Mouse (Mus musculus) forebrain, embryonic 14.5 days (tissue): ENCODE measurements around the gene Clca4a. TPM values are rescaled to one million over a fixed set of nuclear protein-coding genes. Genes with fewer than 3 reads are reported as not detected.
"Not testable (repeated sequence)": the region's sequence is repeated elsewhere in the genome, so short reads cannot be mapped to it uniquely, and the experiment has no call there.

Source experiments
- ATAC-seq: fragments of 200-750 bp; cut with Nextera tagmentation; 2 replicates; pipeline ENCODE4 v1.8.0; 2017; ENCODE audit warnings: mild to moderate bottlenecking, moderate library complexity
- DNase-seq: peaks from one replicate; pipeline ENCODE4 v3.0.0-alpha.2; 2015; ENCODE audit warnings: low spot score
- H3K27ac ChIP-seq: fragments of 300-500 bp; sonication (generic); 2 replicates; pipeline ENCODE4 v1.5.1; 2014; ENCODE audit warnings: low read depth, mild to moderate bottlenecking, control low read depth, low read length, moderate library complexity
- H3K27me3 ChIP-seq: fragments of 300-500 bp; sonication (generic); replicated peaks from 2 replicates; pipeline ENCODE4 v1.6.1; 2014; ENCODE audit warnings: low read length, control low read depth, mixed read lengths; ENCODE audit not compliant: control insufficient read depth, insufficient read depth
- H3K36me3 ChIP-seq: fragments of 300-500 bp; sonication (generic); 2 replicates; pipeline ENCODE4 v1.6.1; 2014; ENCODE audit warnings: low read length, control low read depth; ENCODE audit not compliant: control insufficient read depth, insufficient read depth
- H3K4me1 ChIP-seq: fragments of 300-500 bp; sonication (generic); 2 replicates; pipeline ENCODE4 v1.6.1; 2014; ENCODE audit warnings: antibody characterized with exemption, low read length, control low read depth; ENCODE audit not compliant: control insufficient read depth, insufficient read depth
- H3K4me2 ChIP-seq: fragments of 300-500 bp; sonication (generic); 2 replicates; pipeline ENCODE4 v1.6.1; 2014; ENCODE audit warnings: mild to moderate bottlenecking, control low read depth, low read length
- H3K4me3 ChIP-seq: fragments of 300-500 bp; sonication (generic); 2 replicates; pipeline ENCODE4 v1.5.1; 2014; ENCODE audit warnings: low read depth, low read length, control low read depth
- H3K9ac ChIP-seq: fragments of 300-500 bp; sonication (generic); 2 replicates; pipeline ENCODE4 v1.6.1; 2014; ENCODE audit warnings: mild to moderate bottlenecking, low read length, control low read depth, moderate library complexity
- H3K9me3 ChIP-seq: fragments of 300-500 bp; sonication (generic); replicated peaks from 2 replicates; pipeline ENCODE4 v1.6.1; 2016; ENCODE audit warnings: low read length, control low read depth, mixed read lengths; ENCODE audit not compliant: control insufficient read depth
- WGBS: fragments of 180-500 bp; shearing (Covaris S2); extraction: QIAGEN DNeasy Blood & Tissue Kit; methylation state at CpG from one replicate; pipeline ENCODE4 v1.1.7; 2014; 5-methylcytosine and 5-hydroxymethylcytosine counted together
- polyA plus RNA-seq: library from polyadenylated mRNA; unstranded; fragments of >200 nt; fragmentation: Nextera tagmentation; extraction: Ambion mirVana; gene quantifications from 2 replicates; pipeline ENCODE4 v1.2.1, GENCODE M21; 2014

Clca4a gene
- polyA plus RNA-seq, 1 experiment from 2014 or later: not detected

DNA sequence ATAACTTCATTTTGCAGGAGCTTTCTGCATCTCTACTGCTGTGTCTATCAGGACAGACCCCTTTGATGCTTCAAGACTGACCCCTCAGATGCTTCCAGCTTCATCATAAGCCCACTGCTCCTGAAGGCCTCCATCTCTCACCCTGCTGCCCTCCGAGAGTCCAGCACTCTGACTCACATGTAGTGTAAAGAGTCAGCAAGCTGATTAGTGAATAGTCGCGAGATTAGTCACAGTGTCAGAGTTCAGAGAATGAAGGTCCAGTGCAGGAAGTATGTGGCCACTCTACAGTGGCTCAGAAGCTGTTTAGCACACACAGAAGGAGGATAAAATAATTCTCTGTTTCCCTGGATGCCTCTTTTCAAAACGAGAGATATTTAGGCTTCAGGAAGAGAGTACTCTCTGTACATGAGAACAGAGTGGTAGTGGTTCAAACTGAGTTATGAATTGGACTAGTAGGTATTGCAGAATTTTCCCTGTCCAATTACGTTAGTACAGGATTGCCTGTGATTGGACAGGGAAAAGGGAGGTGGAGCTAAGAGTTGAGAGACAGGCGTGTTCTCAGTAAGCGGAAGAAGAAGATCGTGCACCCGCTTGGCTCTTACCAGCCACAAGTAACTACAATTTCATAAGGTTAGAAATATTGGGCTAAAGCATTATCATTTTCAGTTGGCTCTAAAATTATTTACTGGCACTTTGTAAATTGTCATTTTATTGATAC lies 3.1 kb downstream of the Clca4a start:
- H3K4me1 ChIP-seq: no peaks in the 10 kb centered on the region
- H3K4me3 ChIP-seq: no peak overlapping the region
- WGBS: 84% methylated on average over 9 of the region's 9 CpGs
- H3K27me3 ChIP-seq: no peaks in the 10 kb centered on the region
- no peaks in the 10 kb centered on the region for H3K9me3 ChIP-seq
- H3K27ac ChIP-seq: no peak overlapping the region
- H3K36me3 ChIP-seq: no peaks in the 10 kb centered on the region
- no peak for DNase-seq
- no peak for ATAC-seq
- no peak overlapping the region for H3K4me2 ChIP-seq
- H3K9ac ChIP-seq: no peak overlapping the region

DNA sequence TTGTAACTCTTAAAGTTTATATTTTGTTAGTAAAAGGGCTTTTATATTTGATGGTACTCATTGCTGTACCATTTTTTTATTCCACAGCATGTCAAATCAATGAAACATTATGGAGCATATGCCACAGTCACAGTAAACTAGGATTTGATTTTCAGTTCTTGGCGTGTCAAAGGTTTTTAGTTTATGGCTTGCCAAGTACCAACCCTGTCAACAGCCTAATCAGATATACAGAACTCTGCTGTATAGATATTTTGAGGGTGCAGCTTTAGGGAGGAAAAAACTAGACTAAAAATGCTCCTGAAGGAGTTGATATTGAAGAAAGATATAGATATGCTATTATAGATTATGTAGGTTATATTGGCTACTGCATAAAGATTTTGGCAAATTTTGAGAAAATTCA lies 5.1 kb downstream of the Clca4a start:
- no peak for ATAC-seq
- H3K9ac ChIP-seq: no peak overlapping the region

DNA sequence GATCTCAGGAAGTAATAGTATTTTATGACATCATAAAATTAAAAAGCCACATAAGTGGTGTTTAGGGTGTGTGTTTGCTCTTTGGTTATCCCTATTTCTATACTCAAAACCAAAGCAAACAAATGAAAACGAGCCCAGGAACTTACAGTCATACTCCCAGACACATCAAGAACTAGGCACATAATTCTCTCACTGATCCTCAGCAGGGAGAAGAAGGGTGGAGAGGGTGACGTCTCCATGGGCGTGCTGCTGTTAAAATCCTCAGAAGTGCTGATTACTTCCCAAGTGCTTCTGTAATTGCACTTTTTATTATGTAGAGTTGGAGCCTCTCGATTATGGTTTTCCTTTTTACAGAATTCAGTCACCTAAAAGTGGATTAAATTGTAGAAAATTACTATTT lies 8.8 kb downstream of the Clca4a start:
- no peaks in the 10 kb centered on the region for H3K36me3 ChIP-seq
- H3K4me1 ChIP-seq: no peaks in the 10 kb centered on the region
- no peak overlapping the region for H3K9ac ChIP-seq
- H3K27me3 ChIP-seq: no peaks in the 10 kb centered on the region
- H3K27ac ChIP-seq: no peak overlapping the region
- no peak for ATAC-seq
- no peak for DNase-seq
- 69% methylated on average over 4 of the region's 4 CpGs for WGBS
- no peak overlapping the region for H3K4me3 ChIP-seq
- H3K9me3 ChIP-seq: no peaks in the 10 kb centered on the region
- H3K4me2 ChIP-seq: no peak overlapping the region

More for the DNA sequence above, 5.1 kb downstream of the Clca4a start:
- Histone ChIP-seq H3K4me3 (no peak overlapping the region), H3K36me3 (no peaks in the 10 kb centered on the region), H3K9me3 (no peaks in the 10 kb centered on the region), H3K27me3 (no peaks in the 10 kb centered on the region), H3K4me1 (no peaks in the 10 kb centered on the region), H3K27ac (no peak overlapping the region), H3K4me2 (no peak overlapping the region)
- WGBS: 74% methylated on average over 1 of the region's 1 CpGs
- DNase-seq: peak; percentile 13

DNA sequence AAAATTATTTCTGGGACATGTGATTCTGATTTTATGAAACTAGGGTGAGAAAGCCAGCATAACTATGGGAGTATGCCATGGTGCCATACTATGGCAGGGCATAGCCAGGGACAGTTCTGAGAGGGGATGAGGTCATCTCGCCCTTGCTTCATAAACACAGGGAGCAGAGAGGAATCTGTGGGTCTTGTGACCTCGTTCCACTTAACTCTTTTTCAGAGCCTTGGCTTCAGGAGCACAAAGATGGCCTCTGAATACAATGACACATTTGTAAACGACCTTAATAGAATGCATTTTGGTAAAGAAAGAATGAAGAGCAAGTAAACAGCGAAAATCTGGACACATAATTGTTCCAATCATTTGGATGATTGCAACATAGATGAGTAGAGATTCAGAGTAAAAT lies 24.0 kb downstream of the Clca4a start:
- H3K4me3 ChIP-seq: no peak overlapping the region
- no peaks in the 10 kb centered on the region for H3K27me3 ChIP-seq
- H3K4me2 ChIP-seq: no peak overlapping the region
- WGBS: 59% methylated on average over 4 of the region's 4 CpGs
- ATAC-seq (no peak), DNase-seq (no peak)
- no peaks in the 10 kb centered on the region for H3K9me3 ChIP-seq
- H3K4me1 ChIP-seq: no peaks in the 10 kb centered on the region
- no peak overlapping the region for H3K9ac ChIP-seq
- no peaks in the 10 kb centered on the region for H3K36me3 ChIP-seq
- H3K27ac ChIP-seq: no peak overlapping the region

DNA sequence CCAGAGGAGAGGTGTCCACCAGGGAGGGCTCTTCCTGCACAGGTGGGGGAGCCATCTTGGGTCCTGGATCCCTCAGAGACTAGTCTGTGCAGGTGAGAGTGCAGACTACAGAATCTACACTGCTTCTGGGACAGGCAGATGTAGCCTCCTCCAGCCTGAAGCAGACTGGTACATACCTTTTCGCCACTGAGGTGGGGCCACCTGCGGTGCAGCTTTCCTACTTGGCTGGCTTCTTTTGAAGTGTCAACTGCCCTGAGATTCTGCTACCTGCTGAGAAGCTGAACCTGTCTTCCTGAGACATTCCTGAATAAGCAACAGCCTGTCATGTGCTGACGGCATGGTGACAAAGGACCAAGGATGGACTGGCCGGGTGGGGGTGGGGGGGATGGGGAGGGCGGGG lies 27.5 kb downstream of the Clca4a start:
- H3K9me3 ChIP-seq, H3K27me3 ChIP-seq, ATAC-seq, H3K27ac ChIP-seq, H3K9ac ChIP-seq, H3K4me3 ChIP-seq, H3K4me2 ChIP-seq, H3K36me3 ChIP-seq, H3K4me1 ChIP-seq, DNase-seq: not testable (repeated sequence)
- 8% methylated on average over 5 of the region's 5 CpGs for WGBS

DNA sequence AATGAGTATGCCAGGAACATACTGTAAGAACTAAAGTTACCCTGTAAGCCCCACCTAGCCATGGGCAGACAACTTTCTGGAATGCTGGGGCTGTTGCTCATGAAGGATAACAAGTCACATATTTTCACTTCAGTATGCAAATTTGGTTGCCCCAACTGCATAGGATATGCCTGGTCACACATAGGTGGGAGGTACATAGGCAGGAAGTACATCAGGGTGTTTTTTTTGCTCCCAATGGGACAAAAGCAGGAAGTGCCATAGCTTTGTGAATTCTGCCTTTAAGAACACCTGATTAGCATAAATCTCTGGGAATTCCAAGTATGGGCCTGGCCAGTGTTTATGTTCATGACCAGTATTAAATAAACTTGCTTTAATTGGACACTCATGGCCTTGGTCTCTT lies 41.2 kb downstream of the Clca4a start:
- not testable (repeated sequence) for H3K9me3 ChIP-seq, H3K4me3 ChIP-seq, DNase-seq, H3K4me2 ChIP-seq, H3K27ac ChIP-seq, ATAC-seq, H3K4me1 ChIP-seq, H3K27me3 ChIP-seq, H3K36me3 ChIP-seq, H3K9ac ChIP-seq

DNA sequence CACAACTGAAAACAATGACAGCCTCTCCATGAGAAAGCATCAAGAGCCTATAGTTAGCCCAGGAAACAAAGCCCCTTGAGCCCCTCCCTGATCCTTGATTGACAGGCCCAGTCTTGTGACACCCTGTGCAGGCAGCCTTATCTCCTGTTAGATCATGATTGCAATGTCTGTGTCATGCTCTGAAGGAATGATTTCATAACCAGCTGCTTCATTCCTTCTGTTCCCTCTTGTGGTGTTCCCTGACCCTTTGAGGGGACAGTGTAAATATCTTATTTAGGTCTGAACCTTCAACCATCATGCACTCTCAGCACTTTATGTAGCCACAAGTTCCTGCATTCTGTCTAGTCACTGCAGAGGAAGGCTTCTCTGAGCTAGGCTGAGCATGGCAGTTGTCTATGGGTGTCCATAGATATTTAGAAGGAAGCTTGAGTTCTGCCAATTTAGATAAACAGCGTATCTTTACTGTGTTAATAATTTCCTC lies 41.8 kb downstream of the Clca4a start:
- Histone ChIP-seq H3K9ac (no peak overlapping the region), H3K4me3 (no peak overlapping the region), H3K27ac (no peak overlapping the region), H3K4me2 (no peak overlapping the region), H3K36me3 (no peaks in the 10 kb centered on the region), H3K27me3 (no peaks in the 10 kb centered on the region), H3K9me3 (no peaks in the 10 kb centered on the region), H3K4me1 (no peaks in the 10 kb centered on the region)
- ATAC-seq (no peak), DNase-seq (no peak)
- 100% methylated on average over 1 of the region's 1 CpGs for WGBS

DNA sequence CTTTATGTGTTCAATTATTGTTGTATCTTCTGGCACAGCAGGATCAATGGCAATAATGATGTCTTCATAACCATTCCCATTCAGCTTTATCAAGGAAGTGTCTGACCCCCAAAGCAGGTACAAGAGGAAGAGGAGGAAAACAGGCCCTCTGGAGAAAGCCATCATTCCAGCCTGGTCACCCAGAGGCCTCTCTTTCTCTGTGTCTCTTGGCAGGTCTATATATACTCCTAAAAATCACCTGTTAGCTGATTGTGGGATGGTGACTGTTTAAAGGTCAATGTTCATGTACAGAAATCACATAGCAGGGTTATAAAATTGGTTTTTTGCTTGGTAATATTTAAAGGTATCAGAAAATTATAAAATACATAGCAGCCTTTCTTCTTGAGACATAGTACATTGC lies 42.5 kb downstream of the Clca4a start, which contains the start of gene Clca4b:
Gene Clca4b, minus strand, starts transcription at position 195 of the 400 bp plus-strand sequence.
- Histone ChIP-seq H3K27me3 (no peaks in the 10 kb centered on the region), H3K27ac (no peak within 1 kb of the TSS)
- DNase-seq: no peak

DNA sequence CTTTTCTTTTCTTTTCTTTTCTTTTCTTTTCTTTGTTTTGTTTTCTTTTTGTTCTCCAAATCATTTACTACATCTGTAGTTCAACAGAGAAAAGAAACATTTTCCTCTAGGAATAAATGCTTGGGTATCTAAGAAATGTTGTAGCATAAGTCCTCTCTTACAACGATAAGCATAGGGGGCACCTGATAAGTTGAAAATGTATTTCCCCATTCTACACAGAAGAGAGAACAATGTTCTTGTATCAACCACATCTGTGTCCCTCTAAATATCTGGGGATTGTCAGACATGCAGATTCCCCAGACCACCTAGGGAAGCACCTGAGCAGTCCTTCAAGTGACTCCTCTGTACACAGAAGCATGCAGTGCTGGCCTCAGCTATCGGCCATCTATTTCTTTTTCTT lies 60.8 kb downstream of the Clca4a start:
- Histone ChIP-seq H3K4me2 (no peak overlapping the region), H3K4me3 (no peak overlapping the region), H3K4me1 (no peaks in the 10 kb centered on the region), H3K9me3 (no peaks in the 10 kb centered on the region), H3K9ac (no peak overlapping the region), H3K27me3 (no peaks in the 10 kb centered on the region), H3K36me3 (no peaks in the 10 kb centered on the region), H3K27ac (no peak overlapping the region)
- ATAC-seq (no peak), DNase-seq (no peak)
- WGBS: 98% methylated on average over 2 of the region's 2 CpGs

More for the DNA sequence above, 42.5 kb downstream of the Clca4a start, which contains the start of gene Clca4b:
- no peak within 1 kb of the TSS for H3K4me2 ChIP-seq
- no peaks in the 10 kb centered on the region for H3K4me1 ChIP-seq
- H3K9me3 ChIP-seq: no peaks in the 10 kb centered on the region
- no peak for ATAC-seq
- H3K9ac ChIP-seq: no peak within 1 kb of the TSS
- H3K36me3 ChIP-seq: no peaks in the 10 kb centered on the region
- no peak within 1 kb of the TSS for H3K4me3 ChIP-seq
